Mouse (Mus musculus) liver, postnatal 0 days (tissue): ENCODE results near the gene Rasa2.

Experiments
- CTCF ChIP-seq: sonication (generic); IDR thresholded peaks from 2 replicates; pipeline ENCODE4 v1.5.1; 2016; ENCODE audit warnings: antibody characterized with exemption, low read depth
- EP300 ChIP-seq: IDR thresholded peaks from 2 replicates; pipeline ENCODE4 v1.6.1; 2016; ENCODE audit warnings: antibody characterized with exemption, low read depth, mild to moderate bottlenecking

GRCm38 (mm10) chr9:96638508-96638907 is 7.1 kb upstream of the Rasa2 start:
- TF ChIP-seq CTCF = no peak
- no peak for TF ChIP-seq EP300
